Mouse (Mus musculus) heart, embryonic 15.5 days (tissue): Measurements from ENCODE around the gene Fanca. TPM values are rescaled to one million over a fixed set of nuclear protein-coding genes. Genes with fewer than 3 reads are reported as not detected.
"Not testable (repeated sequence)": the region's sequence is repeated elsewhere in the genome, so short reads cannot be mapped to it uniquely, and the experiment has no call there.

Experiments
- ATAC-seq: fragments of 200-750 bp; cut with Nextera tagmentation; replicated peaks from 2 replicates; pipeline ENCODE4 v1.8.0; 2017; ENCODE audit warnings: low read depth, moderate TSS enrichment; ENCODE audit not compliant: insufficient number of reproducible peaks, insufficient read depth, low FRiP score
- H3K27ac ChIP-seq: fragments of 300-500 bp; sonication (generic); 2 replicates; pipeline ENCODE4 v1.5.1; 2015; ENCODE audit warnings: mild to moderate bottlenecking, inconsistent platforms
- H3K27me3 ChIP-seq: fragments of 300-500 bp; sonication (generic); 2 replicates; pipeline ENCODE4 v1.6.1; 2015; ENCODE audit warnings: inconsistent platforms
- H3K36me3 ChIP-seq: fragments of 300-500 bp; sonication (generic); 2 replicates; pipeline ENCODE4 v1.6.1; 2015; ENCODE audit warnings: mild to moderate bottlenecking, inconsistent platforms
- H3K4me1 ChIP-seq: fragments of 300-500 bp; sonication (generic); replicated peaks from 2 replicates; pipeline ENCODE4 v1.6.1; 2015; ENCODE audit warnings: inconsistent platforms
- H3K4me2 ChIP-seq: fragments of 300-500 bp; sonication (generic); 2 replicates; pipeline ENCODE4 v1.6.1; 2015; ENCODE audit warnings: inconsistent platforms, mild to moderate bottlenecking, moderate library complexity
- H3K4me3 ChIP-seq: fragments of 300-500 bp; sonication (generic); 2 replicates; pipeline ENCODE4 v1.5.1; 2015; ENCODE audit warnings: mild to moderate bottlenecking, inconsistent platforms
- H3K9ac ChIP-seq: fragments of 300-500 bp; sonication (generic); 2 replicates; pipeline ENCODE4 v1.6.1; 2015; ENCODE audit warnings: mild to moderate bottlenecking, inconsistent platforms
- H3K9me3 ChIP-seq: fragments of 300-500 bp; sonication (generic); replicated peaks from 2 replicates; pipeline ENCODE4 v1.6.1; 2016; ENCODE audit warnings: inconsistent platforms
- WGBS: fragments of 180-500 bp; shearing (Covaris S2); methylation state at CpG from one replicate; pipeline ENCODE4 v1.1.7; 2015; ENCODE audit warnings: mixed read lengths; 5-methylcytosine and 5-hydroxymethylcytosine counted together
- polyA plus RNA-seq: library from polyadenylated mRNA; unstranded; fragments of >200 nt; fragmentation: Nextera tagmentation; extraction: Ambion mirVana; gene quantifications from 2 replicates; pipeline ENCODE4 v1.2.1, GENCODE M21; 2015

Gene Fanca
- polyA plus RNA-seq, 1 experiment from 2014 or later = 14.5 TPM

DNA sequence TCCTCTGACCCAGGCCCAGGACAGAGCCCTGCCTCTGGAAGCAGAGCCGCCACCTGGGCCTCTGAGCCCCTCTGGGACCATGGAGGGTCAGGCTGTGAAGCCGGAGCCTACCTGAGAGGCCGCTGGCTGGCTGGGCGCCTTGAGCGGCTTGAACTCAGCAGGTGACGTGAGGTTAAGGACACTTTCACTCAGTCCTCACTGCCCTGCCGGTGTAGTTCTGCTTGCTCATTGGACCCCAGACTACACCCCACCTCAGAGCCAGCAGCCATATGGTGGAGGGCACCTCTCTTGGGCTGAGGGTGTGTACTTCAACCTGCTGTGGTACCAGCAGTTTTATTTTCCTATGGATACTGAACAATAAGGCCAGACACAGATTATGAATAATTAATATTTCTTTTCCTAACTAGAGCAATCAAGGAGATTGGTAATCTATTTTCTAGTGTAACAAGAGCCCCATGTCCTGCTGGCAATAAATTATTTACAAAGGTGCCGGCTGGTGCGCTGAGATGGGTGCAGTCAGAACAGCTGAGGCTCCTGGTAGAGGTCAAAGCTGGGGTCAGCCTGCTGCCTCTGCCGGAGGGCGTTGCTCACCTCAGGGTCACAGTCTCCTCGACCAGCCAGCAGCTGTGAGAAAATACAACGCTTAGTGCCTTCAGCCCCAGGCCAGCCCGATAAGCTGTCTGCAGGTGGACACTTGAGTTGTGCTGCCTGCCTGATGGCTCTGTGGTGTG is 50.3 kb downstream of the Fanca start:
- no peak for ATAC-seq
- H3K4me3 ChIP-seq = no peak overlapping the region
- H3K9ac ChIP-seq = no peak overlapping the region
- no peak overlapping the region for H3K4me2 ChIP-seq
- H3K36me3 ChIP-seq = peaks cover 63% of the 10 kb centered on the region
- H3K27ac ChIP-seq = no peak overlapping the region
- WGBS = 72% methylated on average over 14 of the region's 14 CpGs
- H3K9me3 ChIP-seq = no peaks in the 10 kb centered on the region
- no peaks in the 10 kb centered on the region for H3K4me1 ChIP-seq
- no peaks in the 10 kb centered on the region for H3K27me3 ChIP-seq

DNA sequence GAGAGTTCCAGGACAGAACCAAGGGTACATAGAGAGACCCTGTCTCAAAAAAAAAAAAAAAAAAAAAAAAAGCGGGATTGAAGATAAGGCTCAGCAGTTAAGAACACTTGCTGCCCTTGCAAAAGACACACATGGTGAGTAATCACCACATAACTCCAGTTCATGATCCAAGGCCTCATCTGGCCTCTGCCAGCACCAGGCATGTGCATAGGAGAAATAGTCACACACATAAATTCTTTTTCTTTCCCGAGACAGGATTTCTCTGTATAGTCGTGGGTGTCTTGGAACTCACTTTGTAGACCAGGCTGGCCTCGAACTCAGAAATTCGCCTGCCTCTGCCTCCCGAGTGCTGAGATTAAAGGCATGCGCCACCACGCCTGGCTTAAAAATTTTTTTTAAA is 60.8 kb downstream of the Fanca start:
- not testable (repeated sequence) for H3K4me2 ChIP-seq, H3K27me3 ChIP-seq, H3K9me3 ChIP-seq, ATAC-seq, H3K9ac ChIP-seq, H3K4me3 ChIP-seq, H3K27ac ChIP-seq
- H3K4me1 ChIP-seq = peaks cover 19% of the 10 kb centered on the region
- 88% methylated on average over 8 of the region's 8 CpGs for WGBS
- H3K36me3 ChIP-seq = peaks cover 43% of the 10 kb centered on the region

- ATAC-seq = no peak
- no peak overlapping the region for H3K4me3 ChIP-seq
- H3K27ac ChIP-seq = no peak overlapping the region
- no peak overlapping the region for H3K9ac ChIP-seq
- WGBS = 85% methylated on average over 3 of the region's 3 CpGs
- no peaks in the 10 kb centered on the region for H3K27me3 ChIP-seq
- H3K9me3 ChIP-seq = no peaks in the 10 kb centered on the region
- H3K36me3 ChIP-seq = peaks cover 43% of the 10 kb centered on the region
- peaks cover 21% of the 10 kb centered on the region for H3K4me1 ChIP-seq
- no peak overlapping the region for H3K4me2 ChIP-seq
Measured at GRCm38 (mm10) chr8:123257114-123257513, 61.3 kb downstream of the Fanca start.

GRCm38 (mm10) chr8:123255170-123255569 is 63.2 kb downstream of the Fanca start:
- WGBS = 63% methylated on average over 6 of the region's 6 CpGs
- Histone ChIP-seq H3K27me3 (no peaks in the 10 kb centered on the region), H3K4me1 (peaks cover 21% of the 10 kb centered on the region), H3K27ac (no peak overlapping the region), H3K4me3 (peak overlapping the region; percentile 96), H3K9me3 (no peaks in the 10 kb centered on the region), H3K36me3 (peaks cover 41% of the 10 kb centered on the region), H3K4me2 (peak overlapping the region; percentile 90), H3K9ac (peak overlapping the region; percentile 98)
- no peak for ATAC-seq

- peak; percentile 95 for ATAC-seq
- H3K4me3 ChIP-seq = peak within 1 kb of the TSS; percentile 96
- no peaks in the 10 kb centered on the region for H3K27me3 ChIP-seq
- H3K27ac ChIP-seq = peak within 1 kb of the TSS; percentile 90
- H3K36me3 ChIP-seq = peaks cover 37% of the 10 kb centered on the region
- no peaks in the 10 kb centered on the region for H3K9me3 ChIP-seq
- peaks cover 21% of the 10 kb centered on the region for H3K4me1 ChIP-seq
- peak within 1 kb of the TSS; percentile 98 for H3K9ac ChIP-seq
- H3K4me2 ChIP-seq = peak within 1 kb of the TSS; percentile 90
- under 1% methylated on average over 94 of the region's 99 CpGs for WGBS
Measured at GRCm38 (mm10) chr8:123254099-123254885, 64.1 kb downstream of the Fanca start, which contains the start of the genes Zfp276 and Vps9d1. Gene Zfp276 (plus strand): TSS chr8:123254195. Gene Vps9d1 (minus strand): TSS chr8:123254348.

GRCm38 (mm10) chr8:123253451-123254098 is 64.8 kb downstream of the Fanca start:
- Histone ChIP-seq H3K27me3 (no peaks in the 10 kb centered on the region), H3K4me2 (peak overlapping the region; percentile 90), H3K4me1 (peaks cover 21% of the 10 kb centered on the region), H3K36me3 (peaks cover 37% of the 10 kb centered on the region), H3K4me3 (peak overlapping the region; percentile 96), H3K9me3 (no peaks in the 10 kb centered on the region), H3K27ac (peak overlapping the region; percentile 90), H3K9ac (peak overlapping the region; percentile 98)
- peak; percentile 32 for ATAC-seq
- WGBS = under 1% methylated on average over 40 of the region's 40 CpGs

DNA sequence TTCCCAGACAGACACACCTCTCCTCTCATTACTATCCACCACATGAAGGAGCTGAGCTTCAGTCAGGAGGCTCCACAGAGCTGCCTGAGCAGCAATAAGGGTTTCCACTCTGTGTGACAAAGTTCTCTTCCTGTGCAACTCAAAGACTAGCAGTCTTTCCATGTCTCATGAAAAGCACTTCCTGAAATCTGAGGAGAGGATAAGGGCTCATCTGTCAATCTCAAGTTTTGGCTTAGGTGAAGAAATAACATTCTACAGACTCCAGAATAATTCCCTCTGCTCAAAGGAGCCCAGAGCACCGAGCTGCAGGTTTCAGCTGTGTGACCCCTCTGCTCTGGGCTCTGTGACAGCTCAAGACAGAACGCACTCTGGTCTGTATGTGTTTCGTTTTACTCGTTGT is 65.5 kb downstream of the Fanca start:
- ATAC-seq = no peak
- H3K36me3 ChIP-seq = peaks cover 41% of the 10 kb centered on the region
- H3K9ac ChIP-seq = peak overlapping the region; percentile 98; the same call in 1 of the 2 replicates
- peak overlapping the region; percentile 96 for H3K4me3 ChIP-seq
- peak overlapping the region; percentile 90 for H3K4me2 ChIP-seq
- H3K4me1 ChIP-seq = peaks cover 21% of the 10 kb centered on the region
- H3K27ac ChIP-seq = peak overlapping the region; percentile 90; the same call in 1 of the 2 replicates
- no peaks in the 10 kb centered on the region for H3K9me3 ChIP-seq
- no peaks in the 10 kb centered on the region for H3K27me3 ChIP-seq
- 34% methylated on average over 4 of the region's 4 CpGs for WGBS

DNA sequence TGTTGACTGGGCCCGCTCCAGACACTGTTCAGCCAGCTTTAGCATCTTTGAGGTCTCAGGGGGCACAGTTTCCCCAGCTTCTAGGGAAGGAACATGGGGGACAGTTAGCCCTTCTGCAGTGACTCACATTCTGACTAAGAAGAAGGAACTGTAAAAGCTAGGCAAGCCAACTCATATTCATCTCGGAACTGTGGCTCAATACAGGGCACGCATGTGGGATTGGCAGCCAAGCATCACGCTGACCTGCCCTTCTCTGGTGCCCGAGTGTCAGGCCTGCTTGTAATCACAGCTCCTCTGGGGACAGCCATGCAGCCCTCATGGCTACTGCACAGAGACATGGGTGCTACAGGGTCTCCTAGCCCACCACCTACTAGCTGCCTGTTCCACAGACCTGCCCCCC is 67.4 kb downstream of the Fanca start:
- Histone ChIP-seq H3K27ac (no peak overlapping the region), H3K27me3 (no peaks in the 10 kb centered on the region), H3K4me1 (peaks cover 21% of the 10 kb centered on the region), H3K4me2 (no peak overlapping the region), H3K9me3 (no peaks in the 10 kb centered on the region), H3K9ac (no peak overlapping the region), H3K4me3 (no peak overlapping the region), H3K36me3 (peaks cover 45% of the 10 kb centered on the region)
- WGBS = 88% methylated on average over 5 of the region's 5 CpGs
- no peak for ATAC-seq

- H3K27me3 ChIP-seq = no peaks in the 10 kb centered on the region
- H3K4me2 ChIP-seq = no peak overlapping the region
- no peak for ATAC-seq
- no peak overlapping the region for H3K9ac ChIP-seq
- H3K36me3 ChIP-seq = peaks cover 65% of the 10 kb centered on the region
- no peaks in the 10 kb centered on the region for H3K9me3 ChIP-seq
- H3K27ac ChIP-seq = no peak overlapping the region
- H3K4me1 ChIP-seq = peaks cover 10% of the 10 kb centered on the region
- WGBS = 87% methylated on average over 8 of the region's 8 CpGs
- no peak overlapping the region for H3K4me3 ChIP-seq
Measured at GRCm38 (mm10) chr8:123248596-123248995, 69.8 kb downstream of the Fanca start.

DNA sequence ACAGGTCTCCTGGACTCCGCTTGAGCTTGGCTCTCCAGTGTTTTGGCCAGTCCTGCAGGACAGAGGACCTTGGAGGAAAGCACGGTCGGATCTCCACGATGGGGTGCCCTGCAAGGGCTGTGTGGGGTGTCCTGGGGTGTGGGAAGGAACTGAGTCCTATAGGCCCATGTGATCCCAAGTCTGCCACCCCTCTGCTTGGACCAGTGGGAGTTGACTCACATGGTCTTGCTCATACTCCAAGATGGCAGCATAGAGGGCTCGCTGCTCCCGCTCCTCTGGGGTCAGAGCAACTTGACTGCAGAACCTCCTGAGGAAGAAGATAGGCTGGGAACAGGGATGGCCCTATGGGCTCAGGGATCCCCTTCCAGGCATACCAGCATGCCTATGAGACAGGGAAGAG is 70.6 kb downstream of the Fanca start:
- Histone ChIP-seq H3K36me3 (peaks cover 68% of the 10 kb centered on the region), H3K4me1 (peaks cover 3% of the 10 kb centered on the region), H3K27ac (no peak overlapping the region), H3K9me3 (no peaks in the 10 kb centered on the region), H3K4me3 (no peak overlapping the region), H3K4me2 (no peak overlapping the region), H3K9ac (no peak overlapping the region), H3K27me3 (no peaks in the 10 kb centered on the region)
- WGBS = 92% methylated on average over 6 of the region's 6 CpGs
- no peak for ATAC-seq

GRCm38 (mm10) chr8:123245543-123245942 is 72.8 kb downstream of the Fanca start:
- no peak for ATAC-seq
- 86% methylated on average over 12 of the region's 12 CpGs for WGBS
- H3K36me3 ChIP-seq = peaks cover 76% of the 10 kb centered on the region
- no peaks in the 10 kb centered on the region for H3K27me3 ChIP-seq
- no peak overlapping the region for H3K9ac ChIP-seq
- no peak overlapping the region for H3K4me2 ChIP-seq
- no peaks in the 10 kb centered on the region for H3K4me1 ChIP-seq
- no peak overlapping the region for H3K27ac ChIP-seq
- no peak overlapping the region for H3K4me3 ChIP-seq
- H3K9me3 ChIP-seq = no peaks in the 10 kb centered on the region
